Mouse (Mus musculus): ENCODE measurements around the gene Ccdc83. TPM values are rescaled to one million over a fixed set of nuclear protein-coding genes. Genes with fewer than 3 reads are reported as not detected.

The Ccdc83 gene
- polyA plus RNA-seq, 1 experiment, result not detected

- TF ChIP-seq POLR2A (IDR thresholded peaks at IDR 0.05; ENCODE audit: low read depth, low read length) (no peak), CTCF (conservative IDR thresholded peaks at IDR 0.05; ENCODE audit: insufficient read depth, insufficient read length, low read depth, low read length) (no peak)
- 67% methylated on average over 8 of the region's 8 CpGs for WGBS
- no peak for DNase-seq
Measured at GRCm38 (mm10) chr7:90280878-90281277, 15.3 kb upstream of the Ccdc83 start.

GRCm38 (mm10) chr7:90280274-90280875, 14.8 kb upstream of the Ccdc83 start:
- Histone ChIP-seq H3K4me1 (ENCODE audit: control insufficient read depth, insufficient read depth, low read length) (no peaks in the 10 kb centered on the region; the same call in 1 of the 2 replicates), H3K27me3 (replicated peaks; ENCODE audit: control insufficient read depth, insufficient read depth, low read length) (no peaks in the 10 kb centered on the region), H3K27ac (ENCODE audit: insufficient read depth, low read depth, low read length) (no peak overlapping the region), H3K4me3 (ENCODE audit: insufficient read depth, low read depth, low read length) (no peak overlapping the region), H3K36me3 (ENCODE audit: control insufficient read depth, insufficient read depth, low read length) (no peaks in the 10 kb centered on the region)
- TF ChIP-seq POLR2A (IDR thresholded peaks at IDR 0.05; ENCODE audit: low read depth, low read length) (no peak), CTCF (conservative IDR thresholded peaks at IDR 0.05; ENCODE audit: insufficient read depth, insufficient read length, low read depth, low read length) (peak; percentile 62)
- 62% methylated on average over 11 of the region's 11 CpGs for WGBS
- DNase-seq, result peak; percentile 38

More at GRCm38 (mm10) chr7:90280878-90281277, 15.3 kb upstream of the Ccdc83 start:
- Histone ChIP-seq H3K4me3 (ENCODE audit: insufficient read depth, low read depth, low read length) (no peak overlapping the region), H3K27ac (ENCODE audit: insufficient read depth, low read depth, low read length) (no peak overlapping the region), H3K36me3 (ENCODE audit: control insufficient read depth, insufficient read depth, low read length) (no peaks in the 10 kb centered on the region), H3K4me1 (ENCODE audit: control insufficient read depth, insufficient read depth, low read length) (no peaks in the 10 kb centered on the region; the same call in 1 of the 2 replicates), H3K27me3 (replicated peaks; ENCODE audit: control insufficient read depth, insufficient read depth, low read length) (no peaks in the 10 kb centered on the region)

GRCm38 (mm10) chr7:90279136-90279535, 13.6 kb upstream of the Ccdc83 start:
- Histone ChIP-seq H3K4me3 (ENCODE audit: insufficient read depth, low read depth, low read length) (no peak overlapping the region), H3K27me3 (replicated peaks; ENCODE audit: control insufficient read depth, insufficient read depth, low read length) (no peaks in the 10 kb centered on the region), H3K36me3 (ENCODE audit: control insufficient read depth, insufficient read depth, low read length) (no peaks in the 10 kb centered on the region), H3K4me1 (ENCODE audit: control insufficient read depth, insufficient read depth, low read length) (no peaks in the 10 kb centered on the region; the same call in 1 of the 2 replicates), H3K27ac (ENCODE audit: insufficient read depth, low read depth, low read length) (no peak overlapping the region)
- WGBS, result 98% methylated on average over 4 of the region's 4 CpGs
- DNase-seq, result no peak
- TF ChIP-seq CTCF (conservative IDR thresholded peaks at IDR 0.05; ENCODE audit: insufficient read depth, insufficient read length, low read depth, low read length) (no peak), POLR2A (IDR thresholded peaks at IDR 0.05; ENCODE audit: low read depth, low read length) (no peak)

- no peak overlapping the region for H3K4me3 ChIP-seq (ENCODE audit: insufficient read depth, low read depth, low read length)
Measured at GRCm38 (mm10) chr7:90277769-90278168, 12.2 kb upstream of the Ccdc83 start.

GRCm38 (mm10) chr7:90277246-90277645, 11.7 kb upstream of the Ccdc83 start:
- H3K27me3 ChIP-seq (replicated peaks; ENCODE audit: control insufficient read depth, insufficient read depth, low read length), result no peaks in the 10 kb centered on the region
- 39% methylated on average over 3 of the region's 3 CpGs for WGBS
- H3K4me1 ChIP-seq (ENCODE audit: control insufficient read depth, insufficient read depth, low read length), result no peaks in the 10 kb centered on the region; the same call in 1 of the 2 replicates
- no peaks in the 10 kb centered on the region for H3K36me3 ChIP-seq (ENCODE audit: control insufficient read depth, insufficient read depth, low read length)
- H3K4me3 ChIP-seq (ENCODE audit: insufficient read depth, low read depth, low read length), result no peak overlapping the region
- peak; percentile 49 for DNase-seq
- no peak overlapping the region for H3K27ac ChIP-seq (ENCODE audit: insufficient read depth, low read depth, low read length)
- TF ChIP-seq POLR2A (IDR thresholded peaks at IDR 0.05; ENCODE audit: low read depth, low read length), result no peak
- no peak for TF ChIP-seq CTCF (conservative IDR thresholded peaks at IDR 0.05; ENCODE audit: insufficient read depth, insufficient read length, low read depth, low read length)

More at GRCm38 (mm10) chr7:90277769-90278168, 12.2 kb upstream of the Ccdc83 start:
- 34% methylated on average over 4 of the region's 4 CpGs for WGBS
- no peak for TF ChIP-seq POLR2A (IDR thresholded peaks at IDR 0.05; ENCODE audit: low read depth, low read length)
- TF ChIP-seq CTCF (conservative IDR thresholded peaks at IDR 0.05; ENCODE audit: insufficient read depth, insufficient read length, low read depth, low read length), result no peak
- Histone ChIP-seq H3K36me3 (ENCODE audit: control insufficient read depth, insufficient read depth, low read length) (no peaks in the 10 kb centered on the region), H3K4me1 (ENCODE audit: control insufficient read depth, insufficient read depth, low read length) (no peaks in the 10 kb centered on the region; the same call in 1 of the 2 replicates), H3K27ac (ENCODE audit: insufficient read depth, low read depth, low read length) (no peak overlapping the region), H3K27me3 (replicated peaks; ENCODE audit: control insufficient read depth, insufficient read depth, low read length) (no peaks in the 10 kb centered on the region)
- peak; percentile 22 for DNase-seq

GRCm38 (mm10) chr7:90274561-90275100, 9.1 kb upstream of the Ccdc83 start:
- Histone ChIP-seq H3K36me3 (ENCODE audit: control insufficient read depth, insufficient read depth, low read length) (no peaks in the 10 kb centered on the region), H3K27ac (ENCODE audit: insufficient read depth, low read depth, low read length) (no peak overlapping the region), H3K4me3 (ENCODE audit: insufficient read depth, low read depth, low read length) (no peak overlapping the region), H3K27me3 (replicated peaks; ENCODE audit: control insufficient read depth, insufficient read depth, low read length) (no peaks in the 10 kb centered on the region), H3K4me1 (ENCODE audit: control insufficient read depth, insufficient read depth, low read length) (no peaks in the 10 kb centered on the region; the same call in 1 of the 2 replicates)
- TF ChIP-seq CTCF (conservative IDR thresholded peaks at IDR 0.05; ENCODE audit: insufficient read depth, insufficient read length, low read depth, low read length) (no peak), POLR2A (IDR thresholded peaks at IDR 0.05; ENCODE audit: low read depth, low read length) (no peak)
- no peak for DNase-seq
- 42% methylated on average over 11 of the region's 11 CpGs for WGBS

- WGBS, result 77% methylated on average over 3 of the region's 3 CpGs
- Histone ChIP-seq H3K4me1 (ENCODE audit: control insufficient read depth, insufficient read depth, low read length) (no peaks in the 10 kb centered on the region), H3K27ac (ENCODE audit: insufficient read depth, low read depth, low read length) (no peak overlapping the region), H3K4me3 (ENCODE audit: insufficient read depth, low read depth, low read length) (no peak overlapping the region), H3K36me3 (ENCODE audit: control insufficient read depth, insufficient read depth, low read length) (no peaks in the 10 kb centered on the region), H3K27me3 (replicated peaks; ENCODE audit: control insufficient read depth, insufficient read depth, low read length) (no peaks in the 10 kb centered on the region)
- no peak for DNase-seq
- TF ChIP-seq POLR2A (IDR thresholded peaks at IDR 0.05; ENCODE audit: low read depth, low read length) (no peak), CTCF (conservative IDR thresholded peaks at IDR 0.05; ENCODE audit: insufficient read depth, insufficient read length, low read depth, low read length) (no peak)
Measured at GRCm38 (mm10) chr7:90270141-90270540, 4.6 kb upstream of the Ccdc83 start.

Data from kidney, adult 2 months (tissue).